Mouse (Mus musculus) C2C12 (cell line): ENCODE measurements around the gene Sypl.

Experiments used
- CTCF ChIP-seq: IDR thresholded peaks from one replicate; pipeline ENCODE4 v1.5.1; 2011; ENCODE audit not compliant: control insufficient read depth, insufficient read depth, insufficient read length
- FOSL1 ChIP-seq: IDR thresholded peaks from one replicate; pipeline ENCODE4 v1.8.0; 2011; ENCODE audit warnings: mild to moderate bottlenecking, low read length; ENCODE audit not compliant: poor library complexity, insufficient read depth, severe bottlenecking
- USF1 ChIP-seq: IDR thresholded peaks from one replicate; pipeline ENCODE4 v1.6.1; 2011; ENCODE audit warnings: low read depth, mild to moderate bottlenecking, control low read depth, moderate library complexity

- TF ChIP-seq CTCF = no peak
- no peak for TF ChIP-seq FOSL1
- TF ChIP-seq USF1 = no peak
Observed at GRCm38 (mm10) chr12:32998766-32999165, 45.1 kb downstream of the Sypl start.
